Mouse (Mus musculus) kidney, adult 2 months (tissue): ENCODE results near the gene Ttll5. TPM values are rescaled to one million over a fixed set of nuclear protein-coding genes. Genes with fewer than 3 reads are reported as not detected.

Experiments used
- DNase-seq: peaks from one replicate; pipeline ENCODE4 v3.0.0; 2021
- H3K27ac ChIP-seq: fragments of 200-500 bp; 2 replicates; pipeline ENCODE4 v1.5.1; 2012; ENCODE audit warnings: low read depth, low read length, control low read depth, inconsistent platforms; ENCODE audit not compliant: insufficient read depth
- H3K27me3 ChIP-seq: fragments of 200-500 bp; replicated peaks from 2 replicates; pipeline ENCODE4 v1.6.1; 2012; ENCODE audit warnings: mild to moderate bottlenecking, moderate library complexity, low read length, inconsistent platforms; ENCODE audit not compliant: control insufficient read depth, insufficient read depth
- H3K36me3 ChIP-seq: fragments of 200-500 bp; 2 replicates; pipeline ENCODE4 v1.6.1; 2012; ENCODE audit warnings: mild to moderate bottlenecking, moderate library complexity, low read length, inconsistent platforms; ENCODE audit not compliant: control insufficient read depth, insufficient read depth
- H3K4me1 ChIP-seq: fragments of 200-500 bp; 2 replicates; pipeline ENCODE4 v1.6.1; 2011; ENCODE audit warnings: low read length; ENCODE audit not compliant: control insufficient read depth, insufficient read depth
- H3K4me3 ChIP-seq: fragments of 200-500 bp; 2 replicates; pipeline ENCODE4 v1.5.1; 2011; ENCODE audit warnings: mild to moderate bottlenecking, low read depth, low read length, control low read depth; ENCODE audit not compliant: insufficient read depth
- CTCF ChIP-seq: fragments of 200-500 bp; conservative IDR thresholded peaks from 2 replicates; pipeline ENCODE4 v1.5.1; 2011; ENCODE audit warnings: low read depth, mild to moderate bottlenecking, control low read depth, low read length, moderate library complexity, mixed read lengths; ENCODE audit not compliant: insufficient read depth, insufficient read length
- POLR2A ChIP-seq: fragments of 200-500 bp; IDR thresholded peaks from one replicate; pipeline ENCODE4 v1.6.1; 2011; ENCODE audit warnings: low read depth, low read length, control low read depth
- WGBS: fragments of 180-500 bp; shearing (Covaris S2); methylation state at CpG from one replicate; pipeline ENCODE4 v1.1.7; 2018; 5-methylcytosine and 5-hydroxymethylcytosine counted together
- polyA plus RNA-seq: library from polyadenylated mRNA; depleted of rRNA; stranded (reverse); fragments of >200 nt; gene quantifications from 2 replicates; pipeline ENCODE4 v1.2.3, GENCODE M21; 2012

Ttll5 gene
- polyA plus RNA-seq, 1 experiment, result 12.9 TPM

GRCm38 (mm10) chr12:86021583-86021982 is 197.1 kb downstream of the Ttll5 start:
- Histone ChIP-seq H3K27ac (no peak overlapping the region), H3K36me3 (no peaks in the 10 kb centered on the region), H3K4me3 (no peak overlapping the region), H3K4me1 (no peaks in the 10 kb centered on the region), H3K27me3 (no peaks in the 10 kb centered on the region; the same call in 1 of the 2 replicates)
- DNase-seq, result no peak
- no peak for TF ChIP-seq POLR2A
- TF ChIP-seq CTCF, result no peak
- WGBS, result 95% methylated on average over 6 of the region's 6 CpGs

- H3K27me3 ChIP-seq, result no peaks in the 10 kb centered on the region; the same call in 1 of the 2 replicates
- DNase-seq, result no peak
- no peak for TF ChIP-seq CTCF
- TF ChIP-seq POLR2A, result no peak
- H3K27ac ChIP-seq, result no peak overlapping the region
- 72% methylated on average over 9 of the region's 9 CpGs for WGBS
- H3K4me3 ChIP-seq, result no peak overlapping the region
- H3K36me3 ChIP-seq, result no peaks in the 10 kb centered on the region
- no peaks in the 10 kb centered on the region for H3K4me1 ChIP-seq
These were observed 198.0 kb downstream of the Ttll5 start for GRCm38 (mm10) chr12:86022282-86022984.

DNA sequence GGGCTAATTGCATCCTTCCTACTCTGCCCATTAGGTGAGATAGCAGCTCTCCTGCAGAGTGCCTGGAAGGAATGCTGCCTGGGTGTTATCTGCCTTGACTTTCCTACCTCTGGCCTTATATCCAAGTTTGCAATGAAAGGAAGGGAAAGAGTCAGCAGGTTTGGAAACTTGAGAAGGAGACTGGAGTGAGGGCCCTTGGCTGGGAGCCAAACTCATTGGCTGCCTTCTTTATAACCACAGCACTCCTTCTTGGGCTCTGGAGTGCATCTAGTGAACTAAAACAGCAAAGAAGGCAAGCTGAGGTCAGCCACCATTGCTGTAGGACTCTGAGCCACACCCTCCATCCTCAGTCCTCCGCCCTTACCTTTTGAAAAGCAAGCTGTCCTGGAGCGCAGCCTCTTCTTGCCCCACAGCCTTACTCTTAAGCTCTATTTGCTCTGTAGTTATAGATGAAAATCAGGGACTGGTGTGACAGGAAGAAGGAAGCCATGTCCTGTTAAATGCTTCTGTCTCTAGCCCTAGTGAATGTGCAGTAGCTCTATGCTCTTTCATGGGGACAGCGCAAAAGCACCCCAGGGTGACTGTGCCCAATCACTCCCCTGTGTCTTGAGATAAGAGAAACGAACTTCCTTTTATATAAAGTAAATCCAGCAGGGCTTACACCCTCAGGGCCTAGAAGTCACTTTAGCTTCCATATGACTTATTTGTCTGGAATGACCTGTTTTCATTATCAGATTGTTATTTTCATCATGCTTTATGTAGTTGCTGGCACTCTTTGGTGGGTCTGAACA is 198.8 kb downstream of the Ttll5 start:
- H3K27me3 ChIP-seq, result no peaks in the 10 kb centered on the region; the same call in 1 of the 2 replicates
- no peak overlapping the region for H3K27ac ChIP-seq
- peak; percentile 12 for DNase-seq
- H3K4me3 ChIP-seq, result no peak overlapping the region
- TF ChIP-seq CTCF (no peak), POLR2A (no peak)
- H3K36me3 ChIP-seq, result no peaks in the 10 kb centered on the region
- WGBS, result 94% methylated on average over 4 of the region's 4 CpGs
- H3K4me1 ChIP-seq, result no peaks in the 10 kb centered on the region

DNA sequence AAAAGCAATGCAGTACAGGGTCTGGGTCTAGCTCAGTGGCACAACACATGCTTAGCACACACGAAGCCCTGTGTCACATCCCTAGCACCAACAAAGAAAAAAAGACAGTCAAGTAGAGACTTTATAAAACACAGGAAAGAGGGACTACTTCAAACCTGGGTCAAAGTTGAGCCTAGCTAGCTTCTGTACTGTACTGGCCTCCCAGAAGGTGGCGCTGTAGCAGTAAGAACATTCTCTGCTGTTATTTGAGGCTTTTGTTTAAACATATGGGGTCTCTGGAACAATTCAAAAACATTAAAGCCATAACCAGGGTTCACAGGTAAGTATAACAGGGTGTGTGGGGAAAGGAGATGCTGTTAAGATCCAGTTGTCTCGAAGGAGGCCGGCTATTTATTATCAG is 200.0 kb downstream of the Ttll5 start:
- Histone ChIP-seq H3K27ac (no peak overlapping the region), H3K4me1 (no peaks in the 10 kb centered on the region), H3K27me3 (no peaks in the 10 kb centered on the region; the same call in 1 of the 2 replicates), H3K4me3 (no peak overlapping the region), H3K36me3 (no peaks in the 10 kb centered on the region)
- 72% methylated on average over 4 of the region's 4 CpGs for WGBS
- TF ChIP-seq POLR2A, result no peak
- peak; percentile 51 for TF ChIP-seq CTCF
- DNase-seq, result peak; percentile 14

DNA sequence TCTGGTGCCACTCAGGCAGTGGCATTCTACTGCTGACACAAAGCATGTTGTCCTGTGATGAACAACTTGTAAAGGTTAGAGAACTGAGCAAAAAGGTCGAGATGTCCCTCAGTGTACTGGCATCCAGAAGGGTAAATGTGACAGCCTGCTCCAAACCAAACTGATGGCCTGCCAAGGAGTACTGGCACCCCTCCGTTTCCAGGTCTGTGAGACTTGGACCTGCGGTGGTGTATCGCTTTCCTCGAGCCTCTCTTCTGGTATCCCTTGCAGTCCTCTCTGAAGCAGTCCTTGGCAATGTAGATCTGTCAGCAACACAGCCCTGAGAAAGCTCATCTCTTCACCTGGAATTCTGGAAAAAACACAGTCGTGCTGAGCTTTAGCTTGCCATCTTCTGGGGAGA is 201.0 kb downstream of the Ttll5 start:
- Histone ChIP-seq H3K36me3 (no peaks in the 10 kb centered on the region), H3K27me3 (no peaks in the 10 kb centered on the region), H3K4me1 (no peaks in the 10 kb centered on the region), H3K4me3 (no peak overlapping the region), H3K27ac (no peak overlapping the region)
- no peak for TF ChIP-seq CTCF
- TF ChIP-seq POLR2A, result no peak
- no peak for DNase-seq
- 93% methylated on average over 6 of the region's 6 CpGs for WGBS

GRCm38 (mm10) chr12:86027000-86027399 is 202.5 kb downstream of the Ttll5 start:
- WGBS, result 68% methylated on average over 5 of the region's 5 CpGs
- no peak for TF ChIP-seq POLR2A
- no peak for TF ChIP-seq CTCF

DNA sequence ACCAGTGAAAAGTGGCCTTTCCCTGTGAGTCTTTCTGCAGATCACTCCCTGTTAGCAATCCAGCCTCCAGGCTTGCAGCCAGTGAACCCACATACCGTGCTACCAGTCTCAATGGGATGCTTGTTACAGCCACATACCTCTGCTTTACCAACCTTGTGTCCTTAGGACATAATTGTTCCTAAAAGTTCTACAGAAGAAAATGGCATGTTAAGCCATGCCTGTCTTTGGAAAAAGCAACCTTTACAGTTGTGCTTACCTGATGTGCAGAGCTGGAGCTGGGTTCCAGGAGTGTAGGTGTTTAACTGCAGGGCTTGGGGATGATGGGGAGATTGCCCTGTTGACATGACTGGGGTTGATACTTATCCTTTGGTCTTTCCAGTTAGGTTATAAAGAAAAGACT is 203.3 kb downstream of the Ttll5 start:
- DNase-seq, result no peak
- Histone ChIP-seq H3K4me1 (no peaks in the 10 kb centered on the region), H3K27ac (no peak overlapping the region), H3K27me3 (no peaks in the 10 kb centered on the region), H3K36me3 (no peaks in the 10 kb centered on the region), H3K4me3 (no peak overlapping the region)
- 68% methylated on average over 1 of the region's 1 CpGs for WGBS
- TF ChIP-seq POLR2A (no peak), CTCF (no peak)

More at GRCm38 (mm10) chr12:86027000-86027399, 202.5 kb downstream of the Ttll5 start:
- DNase-seq, result peak; percentile 9
- H3K27me3 ChIP-seq, result no peaks in the 10 kb centered on the region
- H3K4me1 ChIP-seq, result no peaks in the 10 kb centered on the region
- H3K36me3 ChIP-seq, result no peaks in the 10 kb centered on the region
- H3K27ac ChIP-seq, result no peak overlapping the region
- no peak overlapping the region for H3K4me3 ChIP-seq
